Mouse (Mus musculus) liver, embryonic 12.5 days (tissue): Measurements from ENCODE around the gene Kalrn. TPM values are rescaled to one million over a fixed set of nuclear protein-coding genes. Genes with fewer than 3 reads are reported as not detected.

Experiments
- ATAC-seq: fragments of 200-750 bp; cut with Nextera tagmentation; 2 replicates; pipeline ENCODE4 v1.8.0; 2017; ENCODE audit warnings: moderate number of reproducible peaks, mild to moderate bottlenecking, moderate library complexity
- H3K27ac ChIP-seq: fragments of 300-500 bp; sonication (generic); 2 replicates; pipeline ENCODE4 v1.5.1; 2016; ENCODE audit warnings: mild to moderate bottlenecking
- H3K27me3 ChIP-seq: fragments of 300-500 bp; sonication (generic); replicated peaks from 2 replicates; pipeline ENCODE4 v1.6.1; 2016; ENCODE audit warnings: mild to moderate bottlenecking, moderate library complexity
- H3K36me3 ChIP-seq: fragments of 300-500 bp; sonication (generic); 2 replicates; pipeline ENCODE4 v1.6.1; 2016; ENCODE audit warnings: mild to moderate bottlenecking, moderate library complexity
- H3K4me1 ChIP-seq: fragments of 300-500 bp; sonication (generic); 2 replicates; pipeline ENCODE4 v1.6.1; 2016
- H3K4me2 ChIP-seq: fragments of 300-500 bp; sonication (generic); 2 replicates; pipeline ENCODE4 v1.6.1; 2016; ENCODE audit warnings: mild to moderate bottlenecking, moderate library complexity
- H3K4me3 ChIP-seq: fragments of 300-500 bp; sonication (generic); 2 replicates; pipeline ENCODE4 v1.5.1; 2016; ENCODE audit warnings: mild to moderate bottlenecking, moderate library complexity
- H3K9ac ChIP-seq: fragments of 300-500 bp; sonication (generic); 2 replicates; pipeline ENCODE4 v1.6.1; 2016; ENCODE audit warnings: mild to moderate bottlenecking, moderate library complexity
- H3K9me3 ChIP-seq: fragments of 300-500 bp; sonication (generic); replicated peaks from 2 replicates; pipeline ENCODE4 v1.6.1; 2016; ENCODE audit warnings: mild to moderate bottlenecking, moderate library complexity
- WGBS: fragments of 180-500 bp; shearing (Covaris S2); methylation state at CpG from one replicate; pipeline ENCODE4 v1.1.7; 2016; ENCODE audit not compliant: insufficient replicate concordance; 5-methylcytosine and 5-hydroxymethylcytosine counted together
- polyA plus RNA-seq: library from polyadenylated mRNA; unstranded; fragments of >200 nt; fragmentation: Nextera tagmentation; extraction: Ambion mirVana; gene quantifications from 2 replicates; pipeline ENCODE4 v1.2.1, GENCODE M21; 2016

Kalrn gene
- polyA plus RNA-seq, 1 experiment from 2014 or later = 18.6 TPM

GRCm38 (mm10) chr16:34294568-34294967, 278.8 kb downstream of the Kalrn start:
- no peak for ATAC-seq
- Histone ChIP-seq H3K27ac (no peak overlapping the region), H3K4me3 (no peak overlapping the region), H3K36me3 (no peaks in the 10 kb centered on the region), H3K4me1 (no peaks in the 10 kb centered on the region), H3K4me2 (no peak overlapping the region), H3K9me3 (no peaks in the 10 kb centered on the region), H3K27me3 (no peaks in the 10 kb centered on the region), H3K9ac (no peak overlapping the region)
- WGBS = 69% methylated on average over 6 of the region's 6 CpGs

- H3K4me1 ChIP-seq = no peaks in the 10 kb centered on the region
- no peak overlapping the region for H3K9ac ChIP-seq
- ATAC-seq = no peak
- H3K27me3 ChIP-seq = no peaks in the 10 kb centered on the region
- no peak overlapping the region for H3K4me3 ChIP-seq
- no peaks in the 10 kb centered on the region for H3K36me3 ChIP-seq
- H3K27ac ChIP-seq = no peak overlapping the region
- 76% methylated on average over 2 of the region's 2 CpGs for WGBS
- H3K9me3 ChIP-seq = no peaks in the 10 kb centered on the region
- H3K4me2 ChIP-seq = no peak overlapping the region
These were observed 279.7 kb downstream of the Kalrn start for GRCm38 (mm10) chr16:34293675-34294074.

GRCm38 (mm10) chr16:34289583-34289982, 283.7 kb downstream of the Kalrn start:
- Histone ChIP-seq H3K9me3 (no peaks in the 10 kb centered on the region), H3K36me3 (no peaks in the 10 kb centered on the region), H3K27ac (no peak overlapping the region), H3K4me3 (no peak overlapping the region), H3K4me1 (no peaks in the 10 kb centered on the region), H3K9ac (no peak overlapping the region), H3K4me2 (no peak overlapping the region), H3K27me3 (no peaks in the 10 kb centered on the region)
- ATAC-seq = no peak
- WGBS = 32% methylated on average over 7 of the region's 7 CpGs

GRCm38 (mm10) chr16:34282026-34282425, 291.3 kb downstream of the Kalrn start:
- no peak overlapping the region for H3K4me3 ChIP-seq
- 74% methylated on average over 8 of the region's 8 CpGs for WGBS

GRCm38 (mm10) chr16:34279654-34280383, 293.5 kb downstream of the Kalrn start:
- no peak for ATAC-seq
- no peak overlapping the region for H3K4me3 ChIP-seq
- no peaks in the 10 kb centered on the region for H3K4me1 ChIP-seq
- H3K9me3 ChIP-seq = no peaks in the 10 kb centered on the region
- H3K4me2 ChIP-seq = no peak overlapping the region
- H3K36me3 ChIP-seq = no peaks in the 10 kb centered on the region
- WGBS = 66% methylated on average over 7 of the region's 7 CpGs
- no peak overlapping the region for H3K27ac ChIP-seq
- H3K27me3 ChIP-seq = no peaks in the 10 kb centered on the region
- H3K9ac ChIP-seq = no peak overlapping the region

More at GRCm38 (mm10) chr16:34282026-34282425, 291.3 kb downstream of the Kalrn start:
- no peak for ATAC-seq
- no peaks in the 10 kb centered on the region for H3K27me3 ChIP-seq
- H3K4me2 ChIP-seq = no peak overlapping the region
- H3K9ac ChIP-seq = no peak overlapping the region
- H3K9me3 ChIP-seq = no peaks in the 10 kb centered on the region
- no peaks in the 10 kb centered on the region for H3K36me3 ChIP-seq
- H3K4me1 ChIP-seq = no peaks in the 10 kb centered on the region
- H3K27ac ChIP-seq = no peak overlapping the region

- H3K9ac ChIP-seq = no peak overlapping the region
- H3K4me3 ChIP-seq = no peak overlapping the region
- no peaks in the 10 kb centered on the region for H3K9me3 ChIP-seq
- no peaks in the 10 kb centered on the region for H3K4me1 ChIP-seq
- no peak overlapping the region for H3K4me2 ChIP-seq
- WGBS = 53% methylated on average over 4 of the region's 4 CpGs
- ATAC-seq = no peak
- no peaks in the 10 kb centered on the region for H3K27me3 ChIP-seq
- no peaks in the 10 kb centered on the region for H3K36me3 ChIP-seq
- H3K27ac ChIP-seq = no peak overlapping the region
These were observed 295.0 kb downstream of the Kalrn start for GRCm38 (mm10) chr16:34278249-34278790.

GRCm38 (mm10) chr16:34274607-34275006, 298.7 kb downstream of the Kalrn start:
- Histone ChIP-seq H3K36me3 (no peaks in the 10 kb centered on the region), H3K4me2 (no peak overlapping the region), H3K9me3 (no peaks in the 10 kb centered on the region), H3K4me1 (no peaks in the 10 kb centered on the region), H3K27ac (no peak overlapping the region), H3K9ac (no peak overlapping the region), H3K27me3 (no peaks in the 10 kb centered on the region), H3K4me3 (no peak overlapping the region)
- no peak for ATAC-seq

- H3K9ac ChIP-seq = no peak overlapping the region
- no peaks in the 10 kb centered on the region for H3K36me3 ChIP-seq
- H3K27me3 ChIP-seq = no peaks in the 10 kb centered on the region
- no peak for ATAC-seq
- no peaks in the 10 kb centered on the region for H3K4me1 ChIP-seq
- no peak overlapping the region for H3K27ac ChIP-seq
- H3K4me3 ChIP-seq = no peak overlapping the region
- no peaks in the 10 kb centered on the region for H3K9me3 ChIP-seq
- no peak overlapping the region for H3K4me2 ChIP-seq
- WGBS = 66% methylated on average over 5 of the region's 5 CpGs
These were observed 301.9 kb downstream of the Kalrn start for GRCm38 (mm10) chr16:34271476-34271875.

- Histone ChIP-seq H3K36me3 (no peaks in the 10 kb centered on the region), H3K4me3 (no peak overlapping the region), H3K27ac (no peak overlapping the region), H3K9ac (no peak overlapping the region), H3K9me3 (no peaks in the 10 kb centered on the region), H3K27me3 (no peaks in the 10 kb centered on the region), H3K4me2 (no peak overlapping the region), H3K4me1 (no peaks in the 10 kb centered on the region)
- ATAC-seq = no peak
- 37% methylated on average over 2 of the region's 2 CpGs for WGBS
These were observed 302.7 kb downstream of the Kalrn start for GRCm38 (mm10) chr16:34270681-34271080.

- Histone ChIP-seq H3K27ac (no peak overlapping the region), H3K9ac (no peak overlapping the region), H3K36me3 (no peaks in the 10 kb centered on the region), H3K4me1 (no peaks in the 10 kb centered on the region), H3K4me2 (no peak overlapping the region), H3K27me3 (no peaks in the 10 kb centered on the region), H3K4me3 (no peak overlapping the region), H3K9me3 (no peaks in the 10 kb centered on the region)
- ATAC-seq = no peak
- 74% methylated on average over 8 of the region's 8 CpGs for WGBS
These were observed 303.7 kb downstream of the Kalrn start for GRCm38 (mm10) chr16:34269642-34270041.

- 97% methylated on average over 1 of the region's 1 CpGs for WGBS
- Histone ChIP-seq H3K4me3 (no peak overlapping the region), H3K36me3 (no peaks in the 10 kb centered on the region), H3K9ac (no peak overlapping the region), H3K4me1 (no peaks in the 10 kb centered on the region), H3K27ac (no peak overlapping the region), H3K9me3 (no peaks in the 10 kb centered on the region), H3K27me3 (no peaks in the 10 kb centered on the region), H3K4me2 (no peak overlapping the region)
- ATAC-seq = no peak
These were observed 305.6 kb downstream of the Kalrn start for GRCm38 (mm10) chr16:34267751-34268150.

- H3K36me3 ChIP-seq = no peaks in the 10 kb centered on the region
- no peaks in the 10 kb centered on the region for H3K27me3 ChIP-seq
- H3K4me3 ChIP-seq = no peak overlapping the region
- H3K27ac ChIP-seq = no peak overlapping the region
- no peak overlapping the region for H3K4me2 ChIP-seq
- WGBS = 77% methylated on average over 3 of the region's 3 CpGs
- no peak overlapping the region for H3K9ac ChIP-seq
- no peak for ATAC-seq
- H3K4me1 ChIP-seq = no peaks in the 10 kb centered on the region
- H3K9me3 ChIP-seq = no peaks in the 10 kb centered on the region
These were observed 308.7 kb downstream of the Kalrn start for GRCm38 (mm10) chr16:34264671-34265070.
